Mouse (Mus musculus) spleen, adult 2 months (tissue): ENCODE data around the gene S1pr1.

Experiments
- CTCF ChIP-seq: fragments of 200-500 bp; IDR thresholded peaks from 2 replicates; pipeline ENCODE4 v1.5.1; 2011; ENCODE audit warnings: mild to moderate bottlenecking, inconsistent platforms; ENCODE audit not compliant: insufficient read depth, insufficient read length, insufficient replicate concordance; ENCODE audit errors: extremely low read depth
- POLR2A ChIP-seq: fragments of 200-500 bp; IDR thresholded peaks from 2 replicates; pipeline ENCODE4 v1.6.1; 2011; ENCODE audit warnings: low read depth, low read length, inconsistent platforms

GRCm38 (mm10) chr3:115706736-115707135 is 8.1 kb downstream of the S1pr1 start:
- no peak for TF ChIP-seq CTCF
- no peak for TF ChIP-seq POLR2A
